Mouse (Mus musculus) lung, postnatal 25 days (tissue): ENCODE measurements at regions not wholly inside any gene's neighbourhood (a gene's known extent, or its start where the extent isn't known, plus 50 kb on each side); places are given as distances from the start of the nearest gene placed in this dataset.

Source experiments
- DNase-seq: peaks from one replicate; pipeline ENCODE4 v3.0.0; 2022; ENCODE audit warnings: low spot score

GRCm38 (mm10) chr3:62159031-62159430 is 179.1 kb upstream of the Arhgef26 start:
- DNase-seq, result peak; percentile 47

GRCm38 (mm10) chr3:62170647-62171046 is 167.5 kb upstream of the Arhgef26 start:
- no peak for DNase-seq

- DNase-seq, result no peak
Measured at GRCm38 (mm10) chr3:62187807-62188509, 150.2 kb upstream of the Arhgef26 start.

GRCm38 (mm10) chr3:62192466-62192865 is 145.7 kb upstream of the Arhgef26 start:
- no peak for DNase-seq

- DNase-seq, result no peak
Measured at GRCm38 (mm10) chr3:62194421-62194820, 143.7 kb upstream of the Arhgef26 start.

GRCm38 (mm10) chr3:62196679-62197078 is 141.5 kb upstream of the Arhgef26 start:
- no peak for DNase-seq

GRCm38 (mm10) chr3:62215806-62216205 is 122.3 kb upstream of the Arhgef26 start:
- DNase-seq, result peak; percentile 37

- no peak for DNase-seq
Measured at GRCm38 (mm10) chr3:62217335-62217734, 120.8 kb upstream of the Arhgef26 start.

- DNase-seq, result no peak
Measured at GRCm38 (mm10) chr3:62227697-62228096, 110.4 kb upstream of the Arhgef26 start.

GRCm38 (mm10) chr3:62228156-62228555 is 110.0 kb upstream of the Arhgef26 start:
- DNase-seq, result no peak

GRCm38 (mm10) chr3:62241031-62241430 is 97.1 kb upstream of the Arhgef26 start:
- DNase-seq, result no peak

- DNase-seq, result no peak
Measured at GRCm38 (mm10) chr3:62271703-62272102, 66.4 kb upstream of the Arhgef26 start.

GRCm38 (mm10) chr3:62278279-62278678 is 59.9 kb upstream of the Arhgef26 start:
- no peak for DNase-seq

GRCm38 (mm10) chr3:62280960-62281359 is 57.2 kb upstream of the Arhgef26 start:
- DNase-seq, result no peak
